Mouse (Mus musculus): ENCODE measurements around the gene Rasal2.

Rasal2 gene

DNA sequence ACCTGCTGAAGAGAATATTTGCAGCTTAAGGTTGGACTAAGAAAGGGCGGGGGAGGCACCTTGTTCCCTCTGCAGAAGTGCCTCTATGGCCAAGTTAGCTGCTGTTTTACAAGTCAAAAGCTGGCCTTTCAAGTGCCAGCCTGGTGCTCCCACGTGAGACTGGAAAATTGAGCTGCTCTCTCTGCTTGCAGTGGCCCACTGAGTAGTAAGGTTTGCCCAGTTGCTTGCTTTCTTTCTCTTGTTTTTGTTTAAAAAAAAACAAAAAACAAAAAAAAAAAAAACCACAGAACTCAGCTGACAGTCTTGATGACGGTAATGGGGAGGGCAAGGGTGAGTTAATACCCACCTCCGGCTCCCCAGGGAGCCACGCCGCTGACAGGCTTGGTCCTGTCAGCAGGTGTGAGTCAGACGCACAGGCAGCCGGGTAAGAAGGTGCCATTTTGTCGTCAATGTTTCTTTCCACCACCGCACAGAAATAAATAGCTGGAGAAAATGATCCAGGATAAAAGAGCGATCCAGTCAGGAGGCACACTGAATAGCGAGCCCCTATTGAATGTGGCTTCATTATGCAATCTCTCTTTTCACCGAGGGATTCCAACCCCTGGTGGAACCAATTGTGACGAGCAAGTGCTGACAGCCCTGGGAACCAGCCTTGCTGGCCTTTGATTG lies 27.7 kb upstream of the Rasal2 start:
- DNase-seq (ENCODE audit: low spot score), result no peak

DNA sequence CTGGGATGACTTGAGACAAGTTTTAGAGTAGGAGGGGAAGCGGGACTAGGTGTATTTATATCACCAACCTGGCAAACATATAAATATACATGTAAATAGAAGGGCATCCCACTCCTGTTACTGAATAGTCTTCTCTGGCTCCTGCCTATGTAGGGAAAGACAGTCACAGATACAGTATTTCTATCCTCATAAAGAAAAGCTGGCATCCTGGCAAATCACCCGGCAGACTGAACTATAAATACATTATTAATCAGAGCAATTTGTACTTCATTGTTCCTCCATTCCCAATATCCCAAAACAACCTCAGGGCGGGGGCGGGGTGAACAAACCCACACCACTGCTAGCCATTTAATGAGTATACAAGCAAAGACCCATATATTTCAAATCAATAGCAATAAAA lies 26.7 kb upstream of the Rasal2 start:
- no peak for DNase-seq (ENCODE audit: low spot score)

DNA sequence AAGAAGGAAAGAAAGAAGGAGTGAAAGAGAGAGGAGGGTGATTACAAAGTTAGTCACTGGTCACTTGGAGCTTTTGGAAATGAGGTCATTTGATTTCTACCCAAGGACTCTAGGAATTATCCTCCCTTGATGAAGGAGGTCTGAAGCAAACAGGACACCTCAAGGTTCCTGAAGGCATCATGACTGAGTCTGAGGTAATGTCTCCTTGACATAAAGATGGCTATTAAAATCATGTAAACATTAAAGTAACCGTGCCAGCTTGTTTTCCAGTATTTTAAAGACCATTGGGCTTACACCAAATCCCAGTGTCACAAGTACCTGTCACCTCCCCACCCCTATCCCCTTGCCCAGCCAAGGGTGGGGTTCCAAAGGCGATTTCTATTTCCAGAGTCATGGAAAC lies 25.9 kb upstream of the Rasal2 start:
- DNase-seq (ENCODE audit: low spot score), result no peak

DNA sequence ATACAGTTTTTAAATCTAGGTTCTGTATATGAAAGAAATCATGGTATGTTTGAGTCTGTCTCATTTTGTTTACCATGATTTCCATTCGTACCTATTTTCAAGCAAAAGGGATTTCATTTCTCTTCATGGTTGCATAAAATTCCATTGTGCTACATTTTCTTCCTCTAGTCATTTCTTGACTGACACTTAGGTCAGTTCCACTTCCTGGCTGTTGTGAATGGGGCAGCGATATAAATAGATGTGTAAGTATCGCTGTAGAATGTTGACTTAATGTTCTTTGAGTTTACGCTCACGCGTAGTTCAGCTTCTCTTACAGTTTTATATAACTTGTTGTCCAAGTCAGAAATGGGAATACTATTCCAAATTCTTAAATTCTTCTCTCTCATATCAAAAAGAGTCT lies 23.5 kb upstream of the Rasal2 start:
- DNase-seq (ENCODE audit: low spot score), result no peak

DNA sequence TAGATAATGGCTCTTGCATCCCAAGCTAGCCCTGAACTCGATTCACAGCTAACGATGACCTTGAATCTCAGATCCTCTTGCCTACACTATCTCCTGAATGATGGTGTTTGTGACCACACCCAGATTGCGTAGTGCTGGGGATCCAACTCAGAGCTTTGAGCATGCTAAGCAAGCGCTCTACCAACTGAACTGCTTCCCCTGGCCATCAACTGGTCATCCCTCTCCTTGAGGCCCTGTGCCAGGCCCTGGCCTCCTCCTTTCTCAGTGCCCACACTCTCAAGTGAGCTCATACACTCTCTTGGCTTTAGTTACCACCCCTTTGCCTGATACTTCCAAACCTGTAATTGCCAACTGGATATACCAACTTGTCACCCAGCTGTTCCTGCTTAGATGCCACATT lies 22.0 kb upstream of the Rasal2 start:
- no peak for DNase-seq (ENCODE audit: low spot score)

DNA sequence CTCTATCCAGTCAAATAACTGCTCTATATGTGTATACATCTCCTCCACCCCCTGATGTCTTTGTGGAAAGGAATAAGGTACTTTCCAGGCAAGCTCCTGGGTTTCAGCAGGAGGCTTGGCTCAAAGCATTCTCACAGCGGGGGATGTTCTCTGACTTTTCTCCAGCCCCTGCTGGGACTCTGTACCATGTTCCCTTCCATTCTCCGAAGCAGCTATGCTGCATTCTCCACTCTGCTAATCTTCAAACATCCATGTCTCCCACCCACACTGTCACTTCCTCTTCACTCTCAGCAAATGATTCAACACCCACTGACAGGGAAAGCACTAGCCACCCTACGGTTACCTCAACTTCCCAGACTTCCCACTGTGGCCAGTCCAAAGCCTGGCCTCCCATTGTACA lies 20.9 kb upstream of the Rasal2 start:
- no peak for DNase-seq (ENCODE audit: low spot score)

DNA sequence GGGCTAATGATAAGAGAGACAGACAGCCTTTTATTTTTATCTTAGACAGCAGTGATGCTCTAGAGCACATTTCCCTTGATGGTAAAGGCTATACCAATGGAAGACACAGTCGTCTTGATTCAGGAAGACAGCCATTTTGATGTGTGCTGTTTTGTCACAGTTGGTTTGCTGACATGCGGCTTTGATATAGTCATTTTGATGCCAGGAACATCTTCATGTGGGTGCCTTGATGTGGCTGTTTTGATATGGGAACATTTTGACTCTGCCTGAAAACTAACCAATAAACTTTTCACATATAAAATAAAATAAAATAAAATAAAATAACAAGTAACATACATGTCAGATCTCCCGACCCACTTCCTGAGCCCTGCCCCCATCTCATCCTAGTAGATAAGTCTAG lies 16.0 kb upstream of the Rasal2 start:
- DNase-seq (ENCODE audit: low spot score), result no peak

DNA sequence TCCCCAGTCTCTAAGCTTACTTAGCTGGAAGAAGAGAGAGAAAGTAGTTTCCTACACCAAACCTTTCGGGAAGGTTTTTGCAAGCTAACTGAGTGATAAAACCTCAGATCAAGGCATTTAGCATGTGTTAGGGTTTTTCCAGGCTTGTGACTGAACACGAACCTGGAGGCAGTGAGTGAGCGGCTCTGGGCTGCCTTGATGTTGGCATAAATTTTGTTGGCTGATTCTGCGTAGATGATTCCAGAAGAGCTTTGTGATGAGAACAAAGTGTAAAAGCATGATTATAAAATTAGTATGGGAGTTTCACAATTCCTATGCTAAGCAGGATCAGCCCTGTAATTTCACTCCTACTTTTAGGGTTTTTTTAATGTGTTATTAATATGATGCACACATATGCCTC lies 15.2 kb upstream of the Rasal2 start:
- no peak for DNase-seq (ENCODE audit: low spot score)

DNA sequence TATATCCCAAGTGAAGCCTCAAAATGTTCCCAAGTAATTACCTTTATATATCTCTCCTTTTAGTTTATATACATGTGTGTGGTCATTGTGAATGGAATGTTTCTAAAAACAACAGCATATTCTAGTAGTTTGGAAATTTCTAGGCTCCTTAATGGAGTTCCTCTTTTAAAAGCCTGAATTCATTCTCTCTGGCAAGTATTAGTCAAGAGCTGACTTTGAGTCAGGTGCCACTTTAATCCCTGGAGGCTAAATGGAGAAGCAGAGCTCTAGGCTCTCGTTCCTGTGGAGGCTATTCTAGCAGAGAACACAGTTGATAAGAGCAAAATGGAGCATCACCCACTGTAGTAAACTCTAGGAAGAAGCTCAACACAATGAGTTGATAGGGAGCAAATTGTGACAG lies 14.5 kb upstream of the Rasal2 start:
- no peak for DNase-seq (ENCODE audit: low spot score)

DNA sequence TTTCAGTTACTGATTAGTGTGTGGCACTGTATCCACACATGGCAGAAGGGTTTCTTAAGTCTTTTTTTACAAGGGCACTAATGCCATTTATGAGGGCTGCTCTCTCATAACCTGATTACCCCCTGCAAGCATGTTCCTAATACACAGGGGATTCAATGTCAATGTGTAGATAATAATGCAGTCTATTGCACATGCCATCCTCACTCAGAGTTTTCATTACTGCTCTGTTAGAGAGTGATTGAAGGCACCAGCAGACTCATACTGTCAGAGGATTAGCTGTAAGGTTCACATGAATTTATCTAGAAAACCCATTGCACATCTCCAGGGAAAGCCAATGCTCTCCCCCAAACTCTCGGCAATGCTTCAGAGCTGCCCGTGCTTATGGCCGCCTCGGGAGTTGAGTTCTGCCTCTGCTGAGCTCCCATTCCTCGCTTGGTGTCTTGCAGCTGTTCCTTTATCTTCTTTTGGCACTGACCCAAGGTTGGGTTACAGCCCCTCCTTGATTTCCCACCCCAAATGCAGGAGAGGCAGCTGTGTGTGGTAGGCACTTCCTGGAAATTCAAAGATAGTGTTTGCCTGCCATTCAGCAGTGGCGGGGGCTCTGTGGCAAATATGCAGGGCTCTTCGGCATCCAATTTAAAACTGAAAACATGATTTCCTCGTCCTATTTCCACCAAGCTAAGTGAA lies 13.5 kb upstream of the Rasal2 start:
- no peak for DNase-seq (ENCODE audit: low spot score)

DNA sequence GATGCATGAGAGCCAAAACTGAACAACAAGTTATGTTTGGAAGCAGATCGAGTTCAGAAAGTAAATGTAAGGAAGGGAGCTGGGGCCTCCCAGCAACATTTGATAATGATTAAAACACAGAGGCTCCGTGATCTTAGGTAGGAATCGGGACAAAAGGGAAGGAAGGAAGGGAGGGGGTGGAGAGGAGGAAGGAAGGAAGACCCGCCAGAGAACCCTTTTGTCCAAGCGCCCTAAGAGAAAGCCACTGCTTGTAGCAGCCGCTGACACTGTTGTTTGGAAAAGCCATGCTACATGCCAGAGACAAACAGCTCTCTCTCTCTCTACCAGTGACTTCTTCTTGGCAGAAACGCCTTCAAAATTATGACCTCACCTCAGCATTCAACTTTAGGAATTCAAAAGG lies 5.5 kb upstream of the Rasal2 start:
- DNase-seq (ENCODE audit: low spot score), result no peak

DNA sequence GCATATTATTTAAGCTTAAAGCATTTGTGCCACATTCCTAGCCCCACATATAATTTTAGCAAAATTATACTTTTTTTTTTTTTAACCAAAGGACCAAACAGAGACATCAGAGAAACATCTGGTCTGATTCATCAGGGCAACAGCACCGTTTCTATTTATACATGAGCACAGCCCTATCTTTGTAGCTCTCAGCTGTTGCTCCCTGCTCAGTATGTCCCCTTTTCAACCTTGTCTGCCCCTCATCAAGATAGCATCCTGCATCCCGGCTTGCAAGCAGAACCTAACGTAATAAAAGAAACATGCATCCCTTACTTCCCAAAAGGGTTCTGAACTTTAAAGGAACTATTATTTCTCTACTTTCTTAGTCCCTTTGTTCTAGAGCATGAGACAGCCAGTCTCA lies 5.0 kb upstream of the Rasal2 start:
- DNase-seq (ENCODE audit: low spot score), result no peak

DNA sequence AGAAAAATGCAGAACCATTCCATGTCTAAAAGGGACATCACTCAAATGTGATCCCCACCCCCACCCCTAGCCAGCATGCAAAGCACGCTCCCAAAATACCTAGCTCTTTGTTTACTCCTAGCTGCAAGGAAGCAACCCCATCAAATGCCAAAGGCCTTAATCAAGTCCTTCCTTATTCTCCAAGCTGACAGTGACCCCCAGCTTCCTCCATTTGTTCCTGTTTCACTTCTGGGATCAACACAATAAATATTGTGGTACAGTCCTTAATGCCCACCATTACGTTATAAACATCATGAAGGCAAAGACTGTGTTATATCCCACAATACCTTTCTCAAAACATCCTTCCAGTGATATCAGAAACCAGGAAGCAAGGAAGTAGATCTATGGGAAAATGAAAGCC lies 4.2 kb upstream of the Rasal2 start:
- DNase-seq (ENCODE audit: low spot score), result no peak

DNA sequence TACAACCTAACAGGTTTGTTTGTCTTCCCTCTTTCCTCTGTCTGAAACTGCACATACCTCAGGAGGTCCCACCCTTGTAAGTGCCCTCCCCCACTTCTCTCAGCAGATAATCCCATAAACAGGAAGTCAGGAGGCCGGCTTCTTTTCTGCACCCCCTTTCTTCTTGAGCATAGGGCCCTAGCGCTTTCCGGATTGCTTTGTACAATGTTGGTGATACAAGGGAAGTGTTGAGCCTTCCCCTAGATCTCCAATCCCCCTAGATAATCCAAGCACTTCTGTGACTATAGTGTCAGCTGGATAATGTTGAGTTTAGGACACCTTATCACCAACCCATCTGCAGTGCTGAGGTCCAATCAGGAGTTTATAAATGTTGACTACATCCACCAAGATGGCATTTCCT lies 3.4 kb upstream of the Rasal2 start:
- DNase-seq (ENCODE audit: low spot score), result no peak

DNA sequence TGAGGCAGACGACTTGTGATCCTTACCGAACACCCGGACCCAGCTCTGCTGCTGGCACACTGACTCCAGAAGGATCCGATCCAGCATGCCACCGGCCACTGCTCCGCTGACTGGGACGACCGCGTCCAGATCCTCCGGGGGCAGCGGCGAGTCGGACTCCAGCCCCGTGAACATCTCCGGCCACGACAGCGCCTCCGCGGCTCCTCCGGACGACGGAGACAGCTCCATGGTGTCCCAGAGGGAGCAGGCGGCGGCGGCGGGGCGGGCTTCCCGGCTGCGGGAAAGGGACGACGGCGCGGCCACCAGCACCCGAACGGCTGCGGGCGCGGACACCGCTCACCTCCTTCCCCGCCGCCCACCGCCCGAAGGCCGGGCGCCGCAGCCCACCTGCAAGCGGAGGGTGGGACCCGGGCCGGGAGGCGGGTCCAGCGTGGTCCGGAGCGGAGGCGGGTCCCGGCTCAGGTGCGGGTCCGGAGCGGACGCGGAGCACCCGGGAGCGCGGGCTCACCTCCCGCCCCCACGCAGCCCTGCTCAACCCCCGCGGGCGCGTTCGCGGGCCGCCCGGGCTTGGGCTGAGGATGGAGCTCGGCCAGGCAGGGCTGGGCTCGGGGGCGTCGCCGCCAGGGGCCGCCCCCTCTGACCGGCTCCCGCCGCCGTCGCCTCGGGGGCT lies 549 bp downstream of the Rasal2 start:
- peak; percentile 56 for DNase-seq (ENCODE audit: low spot score)

DNA sequence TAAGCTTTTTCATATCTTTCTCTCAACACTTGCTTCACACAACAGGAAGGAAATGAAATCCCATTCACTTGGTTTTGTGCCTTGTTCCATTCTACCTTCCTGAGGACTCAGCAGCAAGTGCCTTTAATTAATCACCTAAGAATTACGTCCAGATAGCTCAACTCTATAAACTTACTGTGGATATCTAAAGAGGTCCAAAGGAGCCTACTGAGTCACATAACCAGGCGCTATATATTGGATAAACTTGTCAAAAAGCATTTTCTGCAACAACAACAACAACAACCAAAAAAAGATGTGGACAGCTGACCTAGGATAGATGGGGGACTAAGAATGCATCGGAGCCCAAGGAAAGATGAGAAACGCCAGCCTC lies 1.1 kb downstream of the Rasal2 start:
- DNase-seq (ENCODE audit: low spot score), result no peak

DNA sequence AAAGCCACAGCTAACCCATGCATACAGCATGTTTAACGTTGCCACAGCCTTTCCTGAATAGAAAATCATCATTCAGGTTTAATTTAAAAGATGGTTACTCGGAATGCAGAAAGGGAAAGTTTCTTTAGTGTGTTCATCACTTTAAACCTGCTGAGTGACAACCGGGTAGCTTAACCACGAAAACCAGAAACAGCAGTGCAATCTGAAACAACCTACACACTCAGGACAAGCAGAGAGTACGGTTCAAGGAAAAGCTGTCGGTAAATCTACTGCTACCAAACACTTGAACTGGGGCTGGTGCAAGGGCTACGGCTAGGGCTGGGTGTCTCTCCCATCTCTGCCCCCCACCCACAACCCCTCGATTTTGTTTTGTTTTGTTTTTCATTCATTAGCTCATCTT lies 1.5 kb downstream of the Rasal2 start:
- no peak for DNase-seq (ENCODE audit: low spot score)

DNA sequence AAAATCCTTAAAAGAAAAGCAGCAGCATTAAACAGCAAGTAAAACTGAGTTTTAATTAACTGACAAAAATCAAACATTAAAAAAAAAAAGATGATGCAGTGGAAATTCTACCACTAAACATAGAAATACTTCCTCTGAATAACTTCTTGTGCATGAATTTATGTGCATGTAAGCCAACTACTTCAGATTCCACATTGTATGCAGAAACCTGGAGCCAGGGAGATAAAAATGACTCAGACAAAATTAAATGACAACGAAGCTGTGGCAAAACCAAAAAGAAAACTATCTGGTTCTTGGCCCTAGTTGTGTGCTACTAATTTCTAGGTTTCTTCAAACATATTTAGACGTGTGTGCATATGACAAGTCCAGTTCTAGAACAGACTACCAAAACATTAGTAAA lies 2.7 kb downstream of the Rasal2 start:
- DNase-seq (ENCODE audit: low spot score), result no peak

DNA sequence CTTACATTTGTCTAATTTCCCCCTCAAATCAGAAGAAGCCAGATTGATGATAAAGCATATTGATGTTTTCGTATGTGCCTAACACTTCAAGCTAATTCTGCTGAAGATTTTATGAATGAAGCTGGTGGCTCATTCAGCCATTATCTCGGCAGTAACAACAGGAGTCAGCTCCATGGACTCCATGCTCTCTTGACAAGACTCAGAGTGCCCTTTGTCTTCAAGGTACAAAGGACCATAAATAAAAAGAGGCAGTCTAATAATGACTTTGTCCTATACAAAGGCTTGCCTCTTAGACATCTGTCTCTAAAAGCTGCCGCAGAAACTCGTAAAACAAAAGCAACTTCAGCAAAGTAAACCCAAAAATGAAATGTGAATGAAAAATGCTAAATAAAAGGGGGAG lies 24.4 kb downstream of the Rasal2 start:
- DNase-seq (ENCODE audit: low spot score), result no peak

DNA sequence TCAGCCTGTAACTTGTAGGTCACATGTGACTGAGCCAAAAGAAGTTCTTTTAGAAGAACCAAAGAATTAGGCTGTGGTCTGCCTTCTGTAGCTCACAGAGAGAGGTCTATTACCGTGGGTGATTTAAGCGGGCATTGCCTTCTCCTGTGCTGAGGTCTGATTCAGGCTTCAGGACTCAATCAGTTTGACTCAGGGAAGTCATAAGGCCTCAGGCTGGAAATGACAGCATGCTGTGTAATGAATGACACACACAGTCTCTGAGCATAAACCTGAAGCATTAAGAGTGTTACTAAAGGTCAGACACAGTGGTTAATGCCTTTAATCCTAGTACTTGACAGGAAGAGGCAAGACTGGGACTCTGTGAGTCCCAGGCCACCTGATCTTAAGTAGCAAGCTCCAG lies 31.7 kb downstream of the Rasal2 start:
- no peak for DNase-seq (ENCODE audit: low spot score)

DNA sequence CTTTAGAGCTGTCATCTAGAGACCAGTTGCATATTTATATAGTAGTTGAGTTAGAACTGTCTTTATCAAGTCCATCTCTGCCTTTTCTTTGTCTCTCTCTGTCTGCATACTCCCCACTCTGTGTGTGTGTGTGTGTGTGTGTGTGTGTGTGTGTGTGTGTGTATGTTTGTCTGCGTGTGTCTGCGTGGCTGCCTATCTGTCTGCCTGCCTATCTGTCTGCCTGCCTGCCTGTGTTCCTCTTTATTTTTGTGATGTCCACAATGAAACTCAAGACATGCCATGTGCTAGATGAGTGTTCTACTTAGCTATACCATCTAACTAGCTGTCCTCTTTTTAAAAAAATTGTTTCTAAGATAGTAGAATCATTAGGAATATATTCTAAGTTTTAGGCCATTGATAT lies 42.0 kb downstream of the Rasal2 start:
- DNase-seq (ENCODE audit: low spot score), result no peak

DNA sequence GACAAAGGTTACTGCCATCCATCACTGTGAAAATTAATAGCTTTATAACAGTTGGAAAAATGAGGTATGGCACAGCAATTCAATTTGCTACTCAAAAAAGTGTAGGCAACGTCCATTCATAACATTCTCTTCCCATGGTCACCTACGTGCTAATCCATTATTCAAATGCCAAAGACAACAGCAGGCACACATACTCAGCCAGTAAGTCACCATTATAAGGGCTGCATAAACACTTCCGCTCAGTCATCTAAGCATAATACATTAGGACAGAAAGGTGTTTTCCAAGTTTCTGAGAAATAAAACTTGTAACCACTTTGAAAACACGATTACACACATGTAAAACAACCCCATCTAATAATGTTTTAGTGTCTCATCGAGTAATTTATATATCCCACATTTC lies 44.1 kb downstream of the Rasal2 start:
- no peak for DNase-seq (ENCODE audit: low spot score)

DNA sequence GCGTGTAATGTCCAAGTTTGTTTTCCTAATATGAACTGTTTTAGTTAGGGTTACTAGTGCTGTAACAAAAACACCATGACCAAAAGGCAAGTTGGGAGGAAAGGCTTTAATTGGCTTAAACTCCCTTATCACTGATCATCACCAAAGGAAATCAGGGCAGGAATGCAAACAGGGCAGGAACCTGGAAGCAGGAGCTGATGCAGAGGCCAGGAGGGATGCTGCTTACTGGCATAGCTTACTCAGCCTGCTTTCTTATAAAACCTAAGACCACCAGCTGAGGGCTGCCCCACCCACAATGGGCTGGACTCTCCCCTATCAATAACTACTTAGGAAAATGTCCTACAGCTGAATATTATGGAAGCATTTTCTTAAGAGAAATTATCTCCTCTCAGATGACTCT lies 65.7 kb downstream of the Rasal2 start:
- DNase-seq (ENCODE audit: low spot score), result no peak

DNA sequence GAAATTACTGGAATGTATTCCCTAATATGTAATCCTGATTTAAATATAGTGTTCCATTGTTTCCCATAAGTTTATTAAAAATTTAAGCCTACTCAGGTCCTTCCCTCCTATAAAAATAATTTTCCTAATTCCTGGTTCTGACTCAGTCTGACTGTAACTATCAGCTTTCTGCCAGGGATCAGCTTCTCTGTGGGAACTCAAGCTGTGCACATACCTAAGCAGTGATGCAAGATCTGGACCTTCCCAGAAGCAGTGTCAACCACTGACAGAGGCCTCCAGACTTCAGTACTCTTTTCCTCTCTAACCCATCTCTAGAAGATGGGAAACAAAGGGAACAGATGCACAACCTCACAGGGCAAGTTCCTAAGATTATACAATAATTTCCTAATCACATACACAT lies 68.9 kb downstream of the Rasal2 start:
- no peak for DNase-seq (ENCODE audit: low spot score)

All from ovary, postnatal 14 days (tissue).